Mouse (Mus musculus) stomach, embryonic 14.5 days (tissue): ENCODE results near the gene Rnase1. TPM values are rescaled to one million over a fixed set of nuclear protein-coding genes. Genes with fewer than 3 reads are reported as not detected.

Experiments used
- ATAC-seq: fragments of 200-750 bp; cut with Nextera tagmentation; 2 replicates; pipeline ENCODE4 v1.8.0; 2017; ENCODE audit warnings: low read depth, moderate TSS enrichment; ENCODE audit not compliant: insufficient number of reproducible peaks, insufficient read depth, low FRiP score
- H3K27ac ChIP-seq: fragments of 300-500 bp; sonication (generic); 2 replicates; pipeline ENCODE4 v1.5.1; 2014; ENCODE audit warnings: mild to moderate bottlenecking, low read length, moderate library complexity, mixed read lengths
- H3K27me3 ChIP-seq: fragments of 300-500 bp; sonication (generic); 2 replicates; pipeline ENCODE4 v1.6.1; 2014; ENCODE audit warnings: low read length, control low read depth, mixed read lengths; ENCODE audit not compliant: control insufficient read depth, insufficient read depth
- H3K36me3 ChIP-seq: fragments of 300-500 bp; sonication (generic); 2 replicates; pipeline ENCODE4 v1.6.1; 2014; ENCODE audit warnings: mild to moderate bottlenecking, control low read depth, low read length, moderate library complexity, mixed read lengths; ENCODE audit not compliant: control insufficient read depth, insufficient read depth
- H3K4me1 ChIP-seq: fragments of 300-500 bp; sonication (generic); 2 replicates; pipeline ENCODE4 v1.6.1; 2014; ENCODE audit warnings: low read length, control low read depth, mixed read lengths; ENCODE audit not compliant: control insufficient read depth, insufficient read depth
- H3K4me2 ChIP-seq: fragments of 300-500 bp; sonication (generic); replicated peaks from 2 replicates; pipeline ENCODE4 v1.6.1; 2014; ENCODE audit warnings: low read depth, low read length, control low read depth
- H3K4me3 ChIP-seq: fragments of 300-500 bp; sonication (generic); 2 replicates; pipeline ENCODE4 v1.5.1; 2014; ENCODE audit warnings: low read depth, low read length, control low read depth
- H3K9ac ChIP-seq: fragments of 300-500 bp; sonication (generic); replicated peaks from 2 replicates; pipeline ENCODE4 v1.6.1; 2014; ENCODE audit warnings: low read depth, mild to moderate bottlenecking, control low read depth, low read length, moderate library complexity, mixed read lengths
- H3K9me3 ChIP-seq: fragments of 300-500 bp; sonication (generic); 2 replicates; pipeline ENCODE4 v1.6.1; 2016; ENCODE audit warnings: low read depth, low read length, control low read depth; ENCODE audit not compliant: control insufficient read depth
- WGBS: fragments of 180-500 bp; shearing (Covaris S2); extraction: QIAGEN DNeasy Blood & Tissue Kit; methylation state at CpG from one replicate; pipeline ENCODE4 v1.1.7; 2014; 5-methylcytosine and 5-hydroxymethylcytosine counted together
- polyA plus RNA-seq: library from polyadenylated mRNA; unstranded; fragments of >200 nt; fragmentation: Nextera tagmentation; extraction: Ambion mirVana; gene quantifications from 2 replicates; pipeline ENCODE4 v1.2.1, GENCODE M21; 2014

Gene Rnase1
- polyA plus RNA-seq, 1 experiment from 2014 or later, result 1.5 TPM

DNA sequence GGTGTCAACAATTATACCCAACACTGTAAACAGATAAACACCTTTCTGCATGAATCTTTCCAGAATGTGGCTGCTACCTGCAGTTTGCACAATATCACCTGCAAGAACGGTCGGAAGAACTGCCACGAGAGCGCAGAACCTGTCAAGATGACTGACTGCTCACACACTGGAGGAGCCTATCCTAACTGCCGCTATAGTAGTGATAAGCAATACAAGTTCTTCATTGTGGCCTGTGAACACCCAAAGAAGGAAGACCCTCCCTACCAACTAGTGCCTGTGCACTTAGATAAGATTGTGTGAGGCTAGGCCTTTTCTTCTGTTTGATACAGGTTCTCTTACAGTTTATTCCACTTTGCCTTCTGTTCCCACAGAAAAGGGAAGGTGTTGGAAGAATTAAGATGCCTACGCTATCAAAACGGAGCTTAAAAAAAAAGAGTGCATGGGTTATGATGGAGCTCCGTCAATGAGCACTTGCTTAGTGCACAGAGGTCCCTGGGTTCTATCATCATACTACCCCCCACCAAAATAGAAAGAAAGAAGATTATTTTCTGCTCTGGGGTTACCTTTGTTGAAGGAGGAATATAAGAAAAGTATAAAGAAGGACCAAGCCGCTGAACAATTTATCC, 16.2 kb downstream of the Rnase1 start:
- whole genome bisulfite sequencing, result 78% methylated on average over 9 of the region's 9 CpGs
- ATAC-seq, result peak; percentile 68; the same call in 1 of the 2 replicates
- no peak overlapping the region for H3K4me3 ChIP-seq

DNA sequence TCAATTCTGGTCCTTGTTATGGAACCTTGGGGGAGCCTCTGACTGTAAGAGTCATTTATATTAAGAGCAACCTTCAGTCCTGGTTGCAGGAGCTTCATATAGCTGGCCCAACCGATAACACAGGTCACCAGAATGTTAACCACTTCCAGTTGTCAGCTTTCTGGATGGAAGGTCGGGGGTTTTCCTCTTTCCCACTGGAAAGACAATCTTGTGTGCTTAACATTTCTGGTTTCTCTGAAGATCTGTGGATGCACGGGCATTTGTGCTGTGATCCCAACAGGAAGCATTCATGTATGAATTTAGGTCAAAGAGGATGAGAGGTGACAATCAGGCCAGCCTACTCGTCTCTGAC, 17.0 kb downstream of the Rnase1 start:
- Histone ChIP-seq H3K36me3 (no peaks in the 10 kb centered on the region), H3K27me3 (no peaks in the 10 kb centered on the region), H3K4me3 (no peak overlapping the region), H3K4me1 (no peaks in the 10 kb centered on the region), H3K27ac (no peak overlapping the region), H3K4me2 (no peak overlapping the region), H3K9me3 (no peaks in the 10 kb centered on the region), H3K9ac (no peak overlapping the region)
- 73% methylated on average over 4 of the region's 4 CpGs for WGBS
- no peak for ATAC-seq

More for the DNA sequence above, 16.2 kb downstream of the Rnase1 start:
- Histone ChIP-seq H3K9me3 (no peaks in the 10 kb centered on the region), H3K27ac (no peak overlapping the region), H3K4me2 (no peak overlapping the region), H3K36me3 (no peaks in the 10 kb centered on the region), H3K9ac (no peak overlapping the region), H3K27me3 (no peaks in the 10 kb centered on the region), H3K4me1 (no peaks in the 10 kb centered on the region)

DNA sequence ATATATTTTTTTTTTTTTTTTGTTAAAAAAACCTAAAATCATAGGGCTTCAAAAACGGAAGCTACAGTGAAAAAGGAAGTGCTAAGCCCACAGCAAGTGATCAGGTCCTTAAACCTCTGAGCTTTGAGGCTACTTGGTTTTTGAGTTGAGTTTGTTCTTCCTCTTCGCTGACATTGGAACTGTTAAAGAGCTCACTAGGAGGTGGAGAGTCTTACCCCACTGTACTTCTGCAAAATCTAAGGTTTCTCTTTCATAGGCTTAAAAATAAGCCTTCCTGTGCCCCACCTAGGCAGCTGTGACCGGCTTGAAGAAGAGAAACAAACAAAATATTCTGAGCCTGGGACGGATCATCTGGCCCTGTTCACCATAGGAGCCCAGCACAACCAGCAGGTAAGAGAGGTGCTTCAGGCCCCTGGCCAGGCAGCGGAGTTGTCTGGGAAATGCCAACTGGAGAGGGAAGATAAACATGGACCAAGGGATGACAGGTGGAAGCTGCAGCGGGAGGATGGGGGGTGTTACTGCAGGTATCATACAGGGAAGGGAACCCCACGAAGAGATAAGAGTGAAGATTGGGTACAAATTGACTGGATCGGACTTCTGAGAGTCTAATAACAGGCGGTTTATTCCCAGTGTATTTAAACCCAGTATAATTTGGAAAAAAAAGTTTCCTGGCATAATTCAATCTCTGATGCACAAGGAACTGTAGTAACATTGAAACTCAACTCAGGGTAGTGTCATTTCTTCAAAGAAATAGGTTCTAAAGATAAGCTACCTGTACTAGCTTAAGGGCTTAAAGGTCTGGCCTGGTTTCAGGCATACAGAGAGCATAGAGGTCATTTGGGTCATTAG, 17.6 kb downstream of the Rnase1 start:
- H3K27me3 ChIP-seq, result no peaks in the 10 kb centered on the region
- no peaks in the 10 kb centered on the region for H3K36me3 ChIP-seq
- no peak overlapping the region for H3K27ac ChIP-seq
- no peak for ATAC-seq
- 77% methylated on average over 9 of the region's 9 CpGs for WGBS
- H3K9ac ChIP-seq, result no peak overlapping the region
- no peaks in the 10 kb centered on the region for H3K4me1 ChIP-seq
- H3K9me3 ChIP-seq, result no peaks in the 10 kb centered on the region
- H3K4me3 ChIP-seq, result no peak overlapping the region
- H3K4me2 ChIP-seq, result no peak overlapping the region

DNA sequence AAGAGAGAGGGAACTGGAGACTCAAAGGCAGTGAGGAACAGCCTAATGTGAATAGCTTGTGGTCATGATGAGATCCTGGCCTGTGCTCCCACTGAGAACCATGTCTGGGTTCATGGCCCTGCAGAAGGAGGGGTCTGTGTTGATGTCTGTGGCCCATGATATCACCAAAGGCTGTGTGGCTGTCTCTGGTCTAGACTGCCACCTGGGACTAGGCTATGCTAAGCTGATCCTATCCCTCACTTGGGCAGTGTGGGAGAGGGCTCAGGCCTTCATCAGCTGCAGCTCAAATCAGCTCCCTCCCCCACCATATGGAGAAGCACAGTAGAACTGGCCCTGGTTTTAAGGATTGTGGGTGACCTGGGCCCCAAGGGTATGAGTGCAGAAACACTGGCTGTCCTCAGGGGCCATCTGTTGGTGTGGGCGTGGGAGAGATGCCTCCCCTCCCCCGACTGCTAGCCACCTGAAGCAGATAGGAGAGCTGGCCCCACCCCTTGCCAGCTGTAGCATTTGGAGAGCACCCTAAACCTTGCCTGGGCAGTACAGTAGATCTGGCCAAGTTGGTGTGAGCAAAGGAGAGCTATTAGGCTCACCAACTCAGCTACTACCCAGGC, 18.8 kb downstream of the Rnase1 start:
- Histone ChIP-seq H3K4me2 (no peak overlapping the region), H3K9me3 (no peaks in the 10 kb centered on the region), H3K27me3 (no peaks in the 10 kb centered on the region), H3K36me3 (no peaks in the 10 kb centered on the region), H3K4me3 (no peak overlapping the region), H3K27ac (no peak overlapping the region), H3K4me1 (no peaks in the 10 kb centered on the region), H3K9ac (no peak overlapping the region)
- ATAC-seq, result peak; percentile 68; the same call in 1 of the 2 replicates
- 59% methylated on average over 2 of the region's 2 CpGs for WGBS

DNA sequence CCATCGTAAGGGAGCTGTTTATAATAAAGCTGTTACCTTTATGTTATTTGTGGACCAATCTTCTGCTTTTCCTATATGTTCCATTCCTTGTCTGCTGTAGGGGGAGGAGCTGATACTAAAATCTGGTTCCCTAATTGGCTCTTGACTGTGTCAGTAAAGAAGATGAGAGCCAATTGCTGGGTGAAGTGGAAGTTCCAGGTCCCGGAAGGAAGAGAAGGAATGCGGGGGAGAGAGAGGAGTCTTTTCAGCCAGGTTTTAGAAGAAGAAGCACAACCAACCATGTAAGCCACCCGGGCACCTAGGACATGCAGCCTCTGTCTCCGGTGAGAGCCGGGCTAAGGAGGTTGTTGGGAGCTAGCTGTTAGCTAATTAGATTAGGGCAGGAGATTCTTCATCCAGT, 20.9 kb downstream of the Rnase1 start:
- H3K4me3 ChIP-seq, result no peak overlapping the region
- no peak for ATAC-seq
- H3K36me3 ChIP-seq, result no peaks in the 10 kb centered on the region
- 80% methylated on average over 6 of the region's 6 CpGs for WGBS
- H3K27ac ChIP-seq, result no peak overlapping the region
- no peak overlapping the region for H3K9ac ChIP-seq
- H3K27me3 ChIP-seq, result no peaks in the 10 kb centered on the region
- no peak overlapping the region for H3K4me2 ChIP-seq
- no peaks in the 10 kb centered on the region for H3K9me3 ChIP-seq
- H3K4me1 ChIP-seq, result no peaks in the 10 kb centered on the region

DNA sequence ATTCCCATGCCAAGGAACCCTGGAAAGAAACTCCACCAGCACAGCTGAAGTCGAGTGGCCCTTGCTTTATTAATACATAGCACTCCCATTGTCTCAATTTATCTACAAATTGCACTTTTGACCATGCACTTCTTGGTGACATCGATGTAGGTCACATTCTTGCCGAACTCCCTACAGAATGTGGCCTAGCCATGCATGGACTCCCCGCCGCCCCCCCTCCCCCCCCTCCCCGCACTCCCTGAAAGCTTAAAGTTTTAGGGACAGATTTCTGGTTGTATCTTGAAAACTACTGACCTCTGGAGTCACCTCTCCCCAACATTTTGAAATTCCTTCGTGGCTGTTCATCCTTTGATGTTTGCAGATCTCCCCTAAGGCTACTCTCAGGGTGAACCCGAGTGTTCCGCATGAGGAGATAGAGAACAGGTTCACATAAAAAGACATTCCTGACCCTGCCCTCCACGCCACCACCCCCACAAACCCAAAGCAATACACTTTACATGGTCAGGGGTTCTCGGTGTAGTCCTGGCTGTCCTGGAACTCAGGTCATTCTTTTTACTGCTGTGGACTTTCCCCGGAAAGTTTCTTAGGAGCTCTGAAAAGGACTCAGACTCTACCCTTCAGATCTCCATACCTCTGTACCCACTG, 32.5 kb downstream of the Rnase1 start, which contains the start of gene Eddm3b:
Gene Eddm3b (plus strand): TSS at position 511 of the 645 bp plus-strand sequence.
- Histone ChIP-seq H3K36me3 (no peaks in the 10 kb centered on the region), H3K27me3 (no peaks in the 10 kb centered on the region), H3K9ac (no peak within 1 kb of the TSS), H3K4me3 (no peak within 1 kb of the TSS), H3K27ac (no peak within 1 kb of the TSS), H3K9me3 (no peaks in the 10 kb centered on the region), H3K4me2 (no peak within 1 kb of the TSS), H3K4me1 (no peaks in the 10 kb centered on the region)
- WGBS, result 49% methylated on average over 12 of the region's 12 CpGs
- no peak for ATAC-seq

DNA sequence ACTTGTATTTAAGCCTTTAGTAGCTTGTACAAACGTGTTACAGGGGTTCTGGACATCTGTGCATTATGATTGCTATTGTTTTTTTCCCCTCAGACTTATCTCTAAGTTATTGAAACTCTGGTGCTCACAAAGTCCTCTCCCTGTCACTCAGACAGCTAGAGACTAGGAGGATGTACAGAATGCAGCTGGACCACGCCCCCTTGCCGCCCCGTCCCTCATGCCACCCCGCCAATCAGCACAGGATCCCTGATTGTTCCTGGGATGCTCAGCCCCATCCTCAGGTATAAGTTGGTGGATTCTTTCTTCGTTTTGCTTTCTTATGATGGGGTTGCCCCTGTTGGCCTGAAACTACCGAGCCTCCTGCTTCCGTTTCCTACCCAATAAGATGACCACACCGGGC, 33.1 kb downstream of the Rnase1 start:
- H3K9ac ChIP-seq, result no peak overlapping the region
- H3K36me3 ChIP-seq, result no peaks in the 10 kb centered on the region
- no peaks in the 10 kb centered on the region for H3K27me3 ChIP-seq
- H3K27ac ChIP-seq, result no peak overlapping the region
- no peaks in the 10 kb centered on the region for H3K4me1 ChIP-seq
- no peak overlapping the region for H3K4me2 ChIP-seq
- H3K4me3 ChIP-seq, result no peak overlapping the region
- no peak for ATAC-seq
- 40% methylated on average over 9 of the region's 9 CpGs for WGBS
- H3K9me3 ChIP-seq, result no peaks in the 10 kb centered on the region

DNA sequence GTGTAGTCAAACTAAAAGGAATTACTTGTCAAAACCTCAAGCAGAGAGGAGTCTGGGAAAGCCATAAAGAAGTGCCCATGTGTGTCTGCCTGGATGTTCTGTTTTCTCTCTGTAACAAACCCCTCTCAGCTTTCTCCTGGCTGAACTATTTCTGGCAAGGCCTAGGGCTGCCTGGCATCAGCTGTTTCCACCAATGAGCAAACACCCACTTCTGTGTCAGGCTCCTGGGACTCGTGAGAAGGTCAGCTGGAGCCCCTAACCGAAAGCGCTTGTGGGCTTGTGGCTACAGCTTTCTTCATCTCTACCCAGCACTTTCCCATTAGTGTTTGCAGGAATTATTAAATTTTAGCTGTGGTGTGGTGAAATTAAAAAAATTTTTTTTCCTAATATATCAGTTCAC, 34.6 kb downstream of the Rnase1 start:
- no peak overlapping the region for H3K4me2 ChIP-seq
- no peaks in the 10 kb centered on the region for H3K9me3 ChIP-seq
- no peak for ATAC-seq
- H3K27me3 ChIP-seq, result no peaks in the 10 kb centered on the region
- H3K27ac ChIP-seq, result no peak overlapping the region
- no peak overlapping the region for H3K4me3 ChIP-seq
- H3K36me3 ChIP-seq, result no peaks in the 10 kb centered on the region
- no peak overlapping the region for H3K9ac ChIP-seq
- no peaks in the 10 kb centered on the region for H3K4me1 ChIP-seq
- 70% methylated on average over 3 of the region's 3 CpGs for WGBS
